Mouse (Mus musculus) testis, adult 2 months (tissue): ENCODE data around the gene Sirt6.

Experiments used
- CTCF ChIP-seq: fragments of 200-500 bp; IDR thresholded peaks from 2 replicates; pipeline ENCODE4 v1.5.1; 2012; ENCODE audit warnings: low read depth, mild to moderate bottlenecking, inconsistent platforms, low read length, moderate library complexity; ENCODE audit not compliant: control insufficient read depth, insufficient read depth, insufficient replicate concordance
- POLR2A ChIP-seq: fragments of 200-500 bp; IDR thresholded peaks from 2 replicates; pipeline ENCODE4 v1.6.1; 2012; ENCODE audit warnings: low read depth, mild to moderate bottlenecking, inconsistent platforms, low read length, moderate library complexity; ENCODE audit not compliant: control insufficient read depth

DNA sequence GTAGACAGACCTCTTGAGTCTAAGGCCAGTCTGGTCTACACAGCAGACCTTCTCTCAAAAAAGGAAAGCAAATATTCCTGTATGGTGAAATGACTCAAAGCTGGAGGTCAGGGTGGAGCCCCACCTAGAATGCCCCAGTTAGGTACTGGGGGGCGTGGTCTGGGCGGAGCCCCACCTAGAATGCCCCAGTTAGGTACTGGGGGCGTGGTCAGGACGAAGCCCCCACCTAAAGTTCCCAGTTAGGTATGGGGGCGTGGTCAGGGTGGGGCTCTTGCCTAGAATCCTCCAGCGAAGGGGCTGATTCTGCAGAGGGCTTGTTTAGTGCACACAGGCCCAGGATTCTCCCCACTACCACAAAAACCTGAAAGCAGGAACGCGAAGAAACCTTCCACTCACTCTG lies 4.2 kb downstream of the Sirt6 start:
- TF ChIP-seq CTCF (no peak), POLR2A (no peak)
